Mouse (Mus musculus) hematopoietic stem cell, adult 5-6 weeks (primary cell): Measurements from ENCODE around the gene Eid2b. TPM values are rescaled to one million over a fixed set of nuclear protein-coding genes. Genes with fewer than 3 reads are reported as not detected.

Source experiments
- ATAC-seq, 2 experiments: fragments of 125-278 bp in 1 of 2; replicated peaks in 1 of 2; 2 replicates each; pipeline ENCODE4 v1.8.0; 2016 to 2017; ENCODE audit warnings: inconsistent platforms in 2 of 2, mild to moderate bottlenecking in 2 of 2, moderate number of reproducible peaks in 2 of 2, low read depth in 1 of 2, moderate TSS enrichment in 1 of 2; ENCODE audit not compliant: low FRiP score in 2 of 2, poor library complexity in 2 of 2, severe bottlenecking in 2 of 2, insufficient read depth in 1 of 2, low TSS enrichment in 1 of 2
- total RNA-seq: library from RNA; stranded (forward); fragments of 172-1452, 232-1000 nt; gene quantifications from 2 replicates; pipeline ENCODE4 v1.2.3, GENCODE M21; 2017

Eid2b gene
- total RNA-seq, 1 experiment from 2014 or later = 4.5 TPM

GRCm38 (mm10) chr7:28290638-28291590 lies 13.4 kb downstream of the Eid2b start, which contains the start of gene Selenov:
TSS of gene Selenov (minus strand) at chr7:28291186.
- ATAC-seq = no peak

DNA sequence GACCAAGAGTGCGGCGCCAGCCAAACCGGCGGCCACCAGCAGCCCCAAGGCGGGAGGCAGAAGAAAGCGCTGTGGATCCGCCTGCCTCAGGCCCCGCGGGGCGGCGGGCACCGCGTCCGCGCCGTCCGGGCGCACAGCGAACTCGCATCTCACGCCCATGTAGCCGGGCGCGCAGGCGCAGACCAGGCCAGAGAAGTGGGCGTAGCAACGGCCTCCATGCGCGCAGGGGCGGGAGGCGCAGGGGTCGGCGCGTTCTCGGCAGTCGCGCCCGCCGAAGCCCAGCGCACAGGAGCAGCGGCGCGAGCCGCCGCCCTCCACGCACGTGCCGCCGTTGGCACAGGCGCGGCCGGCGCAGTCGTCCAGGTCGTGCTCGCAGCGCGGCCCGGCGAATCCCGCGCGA lies 16.9 kb downstream of the Eid2b start:
- no peak for ATAC-seq

- ATAC-seq = peak; percentile 37 to 43; a peak in 1 of 4 replicates
These were observed 21.5 kb downstream of the Eid2b start for GRCm38 (mm10) chr7:28298837-28299625.

- ATAC-seq = peak; percentile 23 to 59; a peak in 2 of 4 replicates
These were observed 24.3 kb downstream of the Eid2b start, which contains the start of gene Dll3 for GRCm38 (mm10) chr7:28301616-28302433. TSS of gene Dll3 (minus strand) at chr7:28302238.

GRCm38 (mm10) chr7:28305641-28306040 lies 28.1 kb downstream of the Eid2b start:
- no peak for ATAC-seq

- ATAC-seq = no peak
These were observed 28.7 kb downstream of the Eid2b start for GRCm38 (mm10) chr7:28306216-28306615.

GRCm38 (mm10) chr7:28309737-28310136 lies 32.2 kb downstream of the Eid2b start:
- ATAC-seq = no peak

GRCm38 (mm10) chr7:28311151-28311925 lies 33.8 kb downstream of the Eid2b start:
- ATAC-seq = peak in 1 of 2 experiments; percentile 14; a peak in 2 of 4 replicates

GRCm38 (mm10) chr7:28311926-28312543 lies 34.5 kb downstream of the Eid2b start, which contains the start of gene Timm50:
TSS of gene Timm50 (minus strand) at chr7:28312072.
- ATAC-seq = peak; percentile 97 to 99

GRCm38 (mm10) chr7:28318036-28318435 lies 40.5 kb downstream of the Eid2b start:
- ATAC-seq = no peak

GRCm38 (mm10) chr7:28318714-28319113 lies 41.2 kb downstream of the Eid2b start:
- ATAC-seq = no peak

GRCm38 (mm10) chr7:28321974-28322720 lies 44.6 kb downstream of the Eid2b start:
- ATAC-seq = peak; percentile 85 to 91

DNA sequence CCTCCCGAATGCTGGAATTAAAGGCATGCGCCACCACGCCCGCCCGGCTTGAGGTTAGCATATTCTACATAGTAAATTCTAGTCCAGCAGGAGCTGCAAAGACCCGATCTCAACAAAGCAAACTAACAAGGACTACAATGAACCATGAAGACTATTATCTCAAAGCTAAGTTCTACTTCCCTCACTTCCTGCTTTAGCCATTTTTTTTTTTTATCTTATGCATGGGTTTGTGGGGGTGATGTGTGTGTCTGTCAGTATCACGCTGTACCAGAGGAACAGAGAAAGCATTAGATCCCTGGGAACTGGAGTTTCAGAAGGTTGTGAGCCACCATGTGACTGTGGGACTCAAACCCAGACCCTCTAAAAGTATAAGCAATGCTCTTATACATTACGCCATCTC lies 47.8 kb downstream of the Eid2b start:
- no peak for ATAC-seq

DNA sequence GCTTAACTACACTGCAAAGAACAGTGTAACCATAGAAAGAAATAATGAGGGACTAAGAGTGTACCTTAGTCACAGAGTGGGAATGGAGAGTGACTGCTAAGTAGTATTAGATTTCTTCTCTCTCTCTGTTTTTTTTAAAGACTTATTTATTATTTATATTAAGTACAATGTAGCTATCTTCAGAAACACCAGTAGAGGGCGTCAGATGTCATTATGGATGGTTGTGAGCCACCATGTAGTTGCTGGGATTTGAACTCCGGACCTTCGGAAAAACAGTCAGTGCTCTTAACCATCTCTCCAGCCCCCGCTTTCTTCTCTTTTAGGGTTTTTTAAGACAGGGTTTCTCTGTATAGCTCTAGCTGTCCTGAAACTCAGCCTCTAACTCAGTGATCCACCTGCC lies 48.9 kb downstream of the Eid2b start:
- no peak for ATAC-seq

DNA sequence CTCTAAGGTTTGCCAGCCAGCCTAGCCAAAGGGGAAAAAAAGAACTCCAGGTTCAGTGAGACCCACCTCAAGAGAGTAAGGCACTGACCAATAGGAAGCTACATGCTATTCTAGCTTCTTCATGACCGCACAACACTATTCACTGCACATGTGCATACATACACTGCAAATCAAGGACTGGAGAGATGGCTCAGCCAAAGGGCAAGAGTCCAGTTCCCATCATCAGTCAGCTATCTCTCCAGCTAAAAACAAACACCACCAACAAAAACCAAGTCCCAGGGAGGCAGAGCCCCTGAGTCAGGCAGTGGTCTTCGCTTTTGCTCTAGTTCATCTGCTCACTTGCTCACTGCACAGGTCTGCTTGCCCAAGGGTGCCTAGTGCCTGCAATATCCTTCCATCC lies 50.7 kb downstream of the Eid2b start:
- no peak for ATAC-seq
